Mouse (Mus musculus) small intestine, adult 2 months (tissue): ENCODE results near the gene Tuba1b. TPM values are rescaled to one million over a fixed set of nuclear protein-coding genes. Genes with fewer than 3 reads are reported as not detected.
A peak's percentile ranks its signal among the peaks of the same experiment; 100 is the strongest.
"Not testable (repeated sequence)": the region's sequence is repeated elsewhere in the genome, so short reads cannot be mapped to it uniquely, and the experiment has no call there.

Experiments
- H3K27ac ChIP-seq: fragments of 200-500 bp; 2 replicates; pipeline ENCODE4 v1.5.1; 2012; ENCODE audit warnings: low read depth, low read length, control low read depth, inconsistent platforms; ENCODE audit not compliant: insufficient read depth
- H3K27me3 ChIP-seq: fragments of 200-500 bp; 2 replicates; pipeline ENCODE4 v1.6.1; 2012; ENCODE audit warnings: mild to moderate bottlenecking, moderate library complexity, low read length, inconsistent platforms; ENCODE audit not compliant: control insufficient read depth, insufficient read depth
- H3K36me3 ChIP-seq: fragments of 200-500 bp; 2 replicates; pipeline ENCODE4 v1.6.1; 2012; ENCODE audit warnings: mild to moderate bottlenecking, low read length, control low read depth, inconsistent platforms; ENCODE audit not compliant: control insufficient read depth, insufficient read depth
- H3K4me1 ChIP-seq: fragments of 200-500 bp; 2 replicates; pipeline ENCODE4 v1.6.1; 2012; ENCODE audit warnings: low read length, inconsistent platforms, mixed read lengths; ENCODE audit not compliant: control insufficient read depth, insufficient read depth, insufficient read length
- H3K4me3 ChIP-seq: fragments of 200-500 bp; 2 replicates; pipeline ENCODE4 v1.5.1; 2012; ENCODE audit warnings: low read depth, mild to moderate bottlenecking, control low read depth, inconsistent platforms, low read length, moderate library complexity
- CTCF ChIP-seq: fragments of 200-500 bp; IDR thresholded peaks from 2 replicates; pipeline ENCODE4 v1.5.1; 2012; ENCODE audit warnings: low read depth, mild to moderate bottlenecking, control low read depth, inconsistent platforms, low read length, moderate library complexity, mixed read lengths; ENCODE audit not compliant: insufficient replicate concordance, insufficient read length; ENCODE audit errors: extremely low read depth
- POLR2A ChIP-seq: fragments of 200-500 bp; IDR thresholded peaks from 2 replicates; pipeline ENCODE4 v1.6.1; 2012; ENCODE audit warnings: low read depth, mild to moderate bottlenecking, control low read depth, inconsistent platforms, low read length, moderate library complexity
- WGBS: fragments of 180-500 bp; shearing (Covaris S2); methylation state at CpG from one replicate; pipeline ENCODE4 v1.1.7; 2018; 5-methylcytosine and 5-hydroxymethylcytosine counted together
- polyA plus RNA-seq: library from polyadenylated mRNA; depleted of rRNA; stranded (reverse); fragments of >200 nt; gene quantifications from 2 replicates; pipeline ENCODE4 v1.2.3, GENCODE M21; 2012

The Tuba1b gene
- polyA plus RNA-seq, 1 experiment, result 523 TPM

DNA sequence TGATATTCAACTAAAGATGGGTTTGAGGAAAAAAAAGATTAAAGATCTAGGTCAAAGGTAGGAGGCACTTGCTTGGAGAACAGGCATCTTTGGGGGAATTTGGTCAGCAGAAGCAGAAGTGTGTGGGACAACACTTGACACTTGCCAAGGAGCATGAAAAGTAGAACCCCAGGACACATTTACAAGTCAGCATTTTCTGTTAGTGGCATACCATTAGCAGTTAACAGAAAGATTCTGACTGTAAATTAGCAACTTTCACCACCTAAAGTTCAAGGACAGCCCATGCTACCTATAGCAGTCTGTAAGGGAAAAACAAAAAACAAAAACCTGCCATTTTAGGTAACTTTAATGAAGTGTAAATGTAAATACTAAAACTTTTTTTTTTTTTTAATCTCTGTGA lies 14.0 kb upstream of the Tuba1b start:
- TF ChIP-seq POLR2A (no peak), CTCF (no peak)
- no peak overlapping the region for H3K27ac ChIP-seq
- H3K36me3 ChIP-seq, result no peaks in the 10 kb centered on the region
- H3K27me3 ChIP-seq, result no peaks in the 10 kb centered on the region
- H3K4me3 ChIP-seq, result no peak overlapping the region
- H3K4me1 ChIP-seq, result 0 out of 2 replicates have a peak, but pooled peaks cover 2% of the 10 kb centered on the region

DNA sequence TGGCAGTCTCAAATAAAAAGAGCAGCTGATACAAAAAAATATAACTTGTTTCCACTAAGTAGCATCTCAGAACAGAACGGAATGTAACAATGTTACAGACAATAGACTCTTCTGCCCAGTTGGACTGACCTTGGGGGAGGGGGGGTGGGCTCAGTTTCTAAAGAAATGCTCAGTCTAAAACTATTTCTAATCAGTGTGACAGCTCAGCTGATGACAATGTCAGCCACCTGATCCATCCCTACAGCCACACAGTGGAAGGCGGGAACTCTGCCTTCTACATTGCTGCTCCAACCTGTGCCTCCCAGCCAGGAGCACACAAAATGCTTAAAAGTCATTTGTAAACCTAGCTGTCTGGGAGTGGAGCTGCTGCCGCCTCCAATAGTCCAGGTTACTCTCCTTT lies 13.5 kb upstream of the Tuba1b start:
- H3K27ac ChIP-seq, result no peak overlapping the region
- no peak for TF ChIP-seq POLR2A
- TF ChIP-seq CTCF, result no peak
- H3K4me1 ChIP-seq, result 0 out of 2 replicates have a peak, but pooled peaks cover 2% of the 10 kb centered on the region
- no peaks in the 10 kb centered on the region for H3K27me3 ChIP-seq
- no peaks in the 10 kb centered on the region for H3K36me3 ChIP-seq
- no peak overlapping the region for H3K4me3 ChIP-seq
- 79% methylated on average over 3 of the region's 3 CpGs for WGBS

- Histone ChIP-seq H3K27ac (no peak overlapping the region), H3K4me1 (no peaks in the 10 kb centered on the region), H3K27me3 (no peaks in the 10 kb centered on the region), H3K36me3 (no peaks in the 10 kb centered on the region), H3K4me3 (no peak overlapping the region)
- 84% methylated on average over 4 of the region's 4 CpGs for WGBS
- TF ChIP-seq POLR2A, result no peak
- no peak for TF ChIP-seq CTCF
Measured at GRCm38 (mm10) chr15:98943133-98943532, 8.8 kb upstream of the Tuba1b start.

- Histone ChIP-seq H3K4me3 (no peak overlapping the region), H3K27ac (no peak overlapping the region), H3K4me1 (no peaks in the 10 kb centered on the region), H3K36me3 (no peaks in the 10 kb centered on the region), H3K27me3 (no peaks in the 10 kb centered on the region)
- TF ChIP-seq CTCF (no peak), POLR2A (no peak)
- 83% methylated on average over 4 of the region's 4 CpGs for WGBS
Measured at GRCm38 (mm10) chr15:98942081-98942480, 7.7 kb upstream of the Tuba1b start.

DNA sequence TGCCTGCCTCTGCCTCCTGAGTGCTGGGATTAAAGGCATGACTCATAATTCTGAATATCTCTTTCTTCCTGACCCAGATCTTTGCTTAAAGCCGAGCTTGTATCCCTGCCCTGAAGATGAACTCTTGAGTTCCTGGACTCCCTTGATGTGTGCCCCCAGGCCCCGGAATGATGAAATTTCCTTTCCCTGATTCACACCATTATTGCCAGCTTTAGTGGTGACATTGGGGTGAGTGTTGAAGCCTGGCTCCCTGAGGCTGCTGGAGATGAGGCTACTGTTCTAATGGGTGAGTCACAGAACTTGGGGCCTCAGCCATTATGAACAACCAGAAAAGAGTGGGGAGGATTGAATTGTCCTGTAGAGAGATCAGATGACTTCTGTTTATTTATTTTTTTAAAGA lies 7.2 kb upstream of the Tuba1b start:
- TF ChIP-seq CTCF (no peak), POLR2A (no peak)
- WGBS, result 78% methylated on average over 2 of the region's 2 CpGs
- Histone ChIP-seq H3K27ac (no peak overlapping the region), H3K27me3 (no peaks in the 10 kb centered on the region), H3K4me1 (no peaks in the 10 kb centered on the region), H3K4me3 (no peak overlapping the region), H3K36me3 (no peaks in the 10 kb centered on the region)

DNA sequence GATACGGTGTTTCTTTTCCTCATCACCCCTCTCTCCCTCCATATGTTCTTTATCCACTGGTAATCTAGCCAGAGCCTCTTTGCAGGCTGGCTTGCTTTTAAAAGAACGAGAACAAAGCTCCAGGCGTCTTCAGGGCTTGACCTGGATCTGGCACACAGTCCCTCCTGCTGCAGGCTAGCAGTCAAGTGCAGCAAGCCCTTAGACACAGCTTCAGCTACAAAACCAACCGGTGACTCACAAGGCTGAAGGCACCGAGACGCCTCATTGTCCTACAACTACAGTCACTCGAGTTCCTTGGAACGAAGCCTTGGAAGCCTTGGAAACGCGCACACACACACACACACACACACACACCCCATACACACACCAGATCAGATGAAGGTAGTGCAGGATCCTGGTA lies 6.5 kb upstream of the Tuba1b start:
- Histone ChIP-seq H3K27ac (no peak overlapping the region), H3K36me3 (no peaks in the 10 kb centered on the region), H3K4me3 (no peak overlapping the region), H3K27me3 (no peaks in the 10 kb centered on the region), H3K4me1 (no peaks in the 10 kb centered on the region)
- TF ChIP-seq POLR2A, result no peak
- no peak for TF ChIP-seq CTCF
- 83% methylated on average over 10 of the region's 10 CpGs for WGBS

DNA sequence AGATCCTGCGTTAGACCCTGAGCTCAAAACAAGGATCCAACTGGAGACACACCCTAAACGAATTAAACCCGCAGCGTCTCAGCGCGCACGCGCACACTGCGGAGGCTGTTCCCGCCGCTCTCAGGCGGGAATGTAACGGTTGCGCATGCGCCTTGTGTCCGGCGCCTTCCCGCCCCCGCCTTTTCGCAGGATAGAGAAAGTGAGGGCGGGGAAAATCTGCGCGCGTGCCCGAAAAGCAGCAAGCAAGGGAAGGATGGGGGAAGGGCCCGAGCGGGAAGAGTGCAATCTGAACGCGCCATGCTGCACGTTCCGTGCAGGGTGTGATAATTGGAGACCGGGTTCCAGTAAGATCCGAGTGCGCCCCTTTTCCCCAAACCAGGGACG lies 540 bp downstream of the Tuba1b start:
- Histone ChIP-seq H3K27ac (peak overlapping the region; percentile 83), H3K4me1 (peaks cover 2% of the 10 kb centered on the region; the same call in 1 of the 2 replicates)
- TF ChIP-seq CTCF, result no peak
- no peak for TF ChIP-seq POLR2A

DNA sequence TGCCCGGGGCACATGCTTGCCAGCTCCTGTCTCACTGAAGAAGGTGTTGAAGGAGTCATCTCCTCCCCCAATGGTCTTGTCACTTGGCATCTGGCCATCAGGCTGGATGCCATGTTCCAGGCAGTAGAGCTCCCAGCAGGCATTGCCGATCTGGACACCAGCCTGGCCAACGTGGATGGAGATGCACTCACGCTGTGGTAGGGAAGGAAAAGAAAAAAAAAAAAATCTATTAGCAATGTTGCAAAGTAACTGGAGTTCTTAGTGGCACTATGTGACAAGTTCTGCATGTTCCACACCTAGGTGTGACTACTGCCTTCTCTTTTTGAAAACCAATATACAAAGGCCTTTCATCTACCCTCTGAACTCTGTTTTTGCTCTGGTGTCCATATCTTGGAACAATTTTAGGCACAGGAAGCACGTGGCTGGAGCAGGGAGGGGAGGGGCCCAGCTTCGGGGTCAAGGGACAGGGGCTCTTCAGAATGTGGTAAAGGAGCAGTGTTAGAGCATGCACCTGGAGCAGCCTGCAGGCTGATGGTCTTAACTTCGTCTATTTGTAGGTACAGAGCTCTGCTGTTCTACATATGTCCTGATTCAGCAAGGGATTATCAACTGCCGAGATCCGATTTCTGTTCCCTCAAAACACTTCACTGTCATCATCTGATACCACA lies 1.2 kb downstream of the Tuba1b start:
- peak overlapping the region; percentile 24; the same call in 1 of the 2 replicates for H3K27ac ChIP-seq
- WGBS, result 2% methylated on average over 8 of the region's 9 CpGs
- H3K27me3 ChIP-seq, result not testable (repeated sequence)

More for the DNA sequence above, 540 bp downstream of the Tuba1b start:
- WGBS, result under 1% methylated on average over 34 of the region's 35 CpGs
- Histone ChIP-seq H3K4me3 (peak overlapping the region; percentile 72), H3K27me3 (no peaks in the 10 kb centered on the region), H3K36me3 (peaks cover 5% of the 10 kb centered on the region; the same call in 1 of the 2 replicates)

More for the DNA sequence above, 1.2 kb downstream of the Tuba1b start:
- H3K4me1 ChIP-seq, H3K36me3 ChIP-seq: not testable (repeated sequence)
- peak overlapping the region; percentile 57 for H3K4me3 ChIP-seq
